Mouse (Mus musculus): ENCODE measurements around the gene Fopnl. TPM values are rescaled to one million over a fixed set of nuclear protein-coding genes. Genes with fewer than 3 reads are reported as not detected.

The Fopnl gene
- polyA plus RNA-seq, 1 experiment from 2014 or later: 200 TPM

- peak overlapping the region; percentile 15; the same call in 1 of the 2 replicates for H3K4me3 ChIP-seq (ENCODE audit: low read depth, low read length)
- 14% methylated on average over 31 of the region's 31 CpGs for WGBS
- H3K4me1 ChIP-seq (ENCODE audit: control insufficient read depth, insufficient read depth, low read length): no peaks in the 10 kb centered on the region; the same call in 1 of the 2 replicates
- ATAC-seq (replicated peaks; ENCODE audit: insufficient number of reproducible peaks, low FRiP score, low TSS enrichment, low read depth) (0 out of 2 replicates have a peak, but pooled peaks have one; percentile 45), DNase-seq (ENCODE audit: low spot score) (peak; percentile 5)
- H3K27me3 ChIP-seq (ENCODE audit: control insufficient read depth, insufficient read depth, low read length): peaks cover 7% of the 10 kb centered on the region; the same call in 1 of the 2 replicates
- no peaks in the 10 kb centered on the region for H3K9me3 ChIP-seq (replicated peaks; ENCODE audit: control insufficient read depth, low read length)
- H3K9ac ChIP-seq (replicated peaks; ENCODE audit: low read length): 0 out of 2 replicates have a peak overlapping the region, but pooled peaks have one; percentile 6
- peak overlapping the region; percentile 39 for H3K4me2 ChIP-seq (ENCODE audit: low read depth, low read length)
- no peak overlapping the region for H3K27ac ChIP-seq (replicated peaks; ENCODE audit: low read depth, low read length)
- H3K36me3 ChIP-seq (replicated peaks; ENCODE audit: control insufficient read depth, insufficient read depth, low read depth, low read length): no peaks in the 10 kb centered on the region
Measured at GRCm38 (mm10) chr16:14292205-14293199, 24.7 kb downstream of the Fopnl start.

GRCm38 (mm10) chr16:14291223-14291622, 26.0 kb downstream of the Fopnl start, which contains the start of gene Myh11:
Gene Myh11 (minus strand): TSS chr16:14291372.
- Histone ChIP-seq H3K36me3 (replicated peaks; ENCODE audit: control insufficient read depth, insufficient read depth, low read depth, low read length) (no peaks in the 10 kb centered on the region), H3K27ac (replicated peaks; ENCODE audit: low read depth, low read length) (no peak within 1 kb of the TSS), H3K27me3 (ENCODE audit: control insufficient read depth, insufficient read depth, low read length) (peaks cover 7% of the 10 kb centered on the region; the same call in 1 of the 2 replicates), H3K4me1 (ENCODE audit: control insufficient read depth, insufficient read depth, low read length) (no peaks in the 10 kb centered on the region; the same call in 1 of the 2 replicates), H3K4me2 (ENCODE audit: low read depth, low read length) (peak within 1 kb of the TSS; percentile 39), H3K4me3 (ENCODE audit: low read depth, low read length) (peak within 1 kb of the TSS; percentile 15; the same call in 1 of the 2 replicates), H3K9me3 (replicated peaks; ENCODE audit: control insufficient read depth, low read length) (no peaks in the 10 kb centered on the region), H3K9ac (replicated peaks; ENCODE audit: low read length) (0 out of 2 replicates have a peak within 1 kb of the TSS, but pooled peaks have one; percentile 6)
- 7% methylated on average over 15 of the region's 16 CpGs for WGBS
- ATAC-seq (replicated peaks; ENCODE audit: insufficient number of reproducible peaks, low FRiP score, low TSS enrichment, low read depth) (no peak; the same call in 1 of the 2 replicates), DNase-seq (ENCODE audit: low spot score) (peak; percentile 67)

GRCm38 (mm10) chr16:14272374-14272965, 44.7 kb downstream of the Fopnl start:
- no peak for ATAC-seq (replicated peaks; ENCODE audit: insufficient number of reproducible peaks, low FRiP score, low TSS enrichment, low read depth)
- Histone ChIP-seq H3K9me3 (replicated peaks; ENCODE audit: control insufficient read depth, low read length) (no peaks in the 10 kb centered on the region), H3K4me1 (ENCODE audit: control insufficient read depth, insufficient read depth, low read length) (no peaks in the 10 kb centered on the region), H3K27me3 (ENCODE audit: control insufficient read depth, insufficient read depth, low read length) (no peaks in the 10 kb centered on the region), H3K4me3 (ENCODE audit: low read depth, low read length) (no peak overlapping the region), H3K27ac (replicated peaks; ENCODE audit: low read depth, low read length) (no peak overlapping the region), H3K4me2 (ENCODE audit: low read depth, low read length) (no peak overlapping the region), H3K9ac (replicated peaks; ENCODE audit: low read length) (no peak overlapping the region), H3K36me3 (replicated peaks; ENCODE audit: control insufficient read depth, insufficient read depth, low read depth, low read length) (no peaks in the 10 kb centered on the region)
- WGBS: 68% methylated on average over 4 of the region's 4 CpGs
- no peak for DNase-seq (ENCODE audit: low spot score)

GRCm38 (mm10) chr16:14265203-14265920, 51.8 kb downstream of the Fopnl start:
- no peak for DNase-seq (ENCODE audit: low spot score)
- WGBS: 45% methylated on average over 4 of the region's 4 CpGs
- no peak for ATAC-seq (replicated peaks; ENCODE audit: insufficient number of reproducible peaks, low FRiP score, low TSS enrichment, low read depth)
- no peak overlapping the region for H3K27ac ChIP-seq (replicated peaks; ENCODE audit: low read depth, low read length)
- H3K4me1 ChIP-seq (ENCODE audit: control insufficient read depth, insufficient read depth, low read length): no peaks in the 10 kb centered on the region
- H3K4me2 ChIP-seq (ENCODE audit: low read depth, low read length): no peak overlapping the region
- no peak overlapping the region for H3K9ac ChIP-seq (replicated peaks; ENCODE audit: low read length)
- H3K36me3 ChIP-seq (replicated peaks; ENCODE audit: control insufficient read depth, insufficient read depth, low read depth, low read length): no peaks in the 10 kb centered on the region
- H3K4me3 ChIP-seq (ENCODE audit: low read depth, low read length): no peak overlapping the region
- no peaks in the 10 kb centered on the region for H3K27me3 ChIP-seq (ENCODE audit: control insufficient read depth, insufficient read depth, low read length)
- no peaks in the 10 kb centered on the region for H3K9me3 ChIP-seq (replicated peaks; ENCODE audit: control insufficient read depth, low read length)

- H3K4me2 ChIP-seq (ENCODE audit: low read depth, low read length): no peak overlapping the region
- 77% methylated on average over 2 of the region's 2 CpGs for WGBS
- no peaks in the 10 kb centered on the region for H3K36me3 ChIP-seq (replicated peaks; ENCODE audit: control insufficient read depth, insufficient read depth, low read depth, low read length)
- no peak overlapping the region for H3K4me3 ChIP-seq (ENCODE audit: low read depth, low read length)
- no peak overlapping the region for H3K27ac ChIP-seq (replicated peaks; ENCODE audit: low read depth, low read length)
- no peaks in the 10 kb centered on the region for H3K27me3 ChIP-seq (ENCODE audit: control insufficient read depth, insufficient read depth, low read length)
- no peaks in the 10 kb centered on the region for H3K4me1 ChIP-seq (ENCODE audit: control insufficient read depth, insufficient read depth, low read length)
- ATAC-seq (replicated peaks; ENCODE audit: insufficient number of reproducible peaks, low FRiP score, low TSS enrichment, low read depth) (no peak), DNase-seq (ENCODE audit: low spot score) (no peak)
- H3K9me3 ChIP-seq (replicated peaks; ENCODE audit: control insufficient read depth, low read length): no peaks in the 10 kb centered on the region
- no peak overlapping the region for H3K9ac ChIP-seq (replicated peaks; ENCODE audit: low read length)
Measured at GRCm38 (mm10) chr16:14264504-14264903, 52.7 kb downstream of the Fopnl start.

GRCm38 (mm10) chr16:14263241-14263640, 54.0 kb downstream of the Fopnl start:
- no peak for DNase-seq (ENCODE audit: low spot score)
- 90% methylated on average over 6 of the region's 6 CpGs for WGBS

GRCm38 (mm10) chr16:14262410-14262809, 54.8 kb downstream of the Fopnl start:
- WGBS: 83% methylated on average over 1 of the region's 1 CpGs
- H3K36me3 ChIP-seq (replicated peaks; ENCODE audit: control insufficient read depth, insufficient read depth, low read depth, low read length): no peaks in the 10 kb centered on the region
- ATAC-seq (replicated peaks; ENCODE audit: insufficient number of reproducible peaks, low FRiP score, low TSS enrichment, low read depth): no peak

More at GRCm38 (mm10) chr16:14263241-14263640, 54.0 kb downstream of the Fopnl start:
- no peak overlapping the region for H3K4me3 ChIP-seq (ENCODE audit: low read depth, low read length)
- H3K36me3 ChIP-seq (replicated peaks; ENCODE audit: control insufficient read depth, insufficient read depth, low read depth, low read length): no peaks in the 10 kb centered on the region
- H3K9ac ChIP-seq (replicated peaks; ENCODE audit: low read length): no peak overlapping the region
- H3K4me2 ChIP-seq (ENCODE audit: low read depth, low read length): no peak overlapping the region
- ATAC-seq (replicated peaks; ENCODE audit: insufficient number of reproducible peaks, low FRiP score, low TSS enrichment, low read depth): no peak
- no peaks in the 10 kb centered on the region for H3K9me3 ChIP-seq (replicated peaks; ENCODE audit: control insufficient read depth, low read length)
- no peaks in the 10 kb centered on the region for H3K27me3 ChIP-seq (ENCODE audit: control insufficient read depth, insufficient read depth, low read length)
- no peaks in the 10 kb centered on the region for H3K4me1 ChIP-seq (ENCODE audit: control insufficient read depth, insufficient read depth, low read length)
- no peak overlapping the region for H3K27ac ChIP-seq (replicated peaks; ENCODE audit: low read depth, low read length)

More at GRCm38 (mm10) chr16:14262410-14262809, 54.8 kb downstream of the Fopnl start:
- no peak for DNase-seq (ENCODE audit: low spot score)
- H3K27ac ChIP-seq (replicated peaks; ENCODE audit: low read depth, low read length): no peak overlapping the region
- no peaks in the 10 kb centered on the region for H3K4me1 ChIP-seq (ENCODE audit: control insufficient read depth, insufficient read depth, low read length)
- no peak overlapping the region for H3K4me3 ChIP-seq (ENCODE audit: low read depth, low read length)
- no peak overlapping the region for H3K4me2 ChIP-seq (ENCODE audit: low read depth, low read length)
- no peaks in the 10 kb centered on the region for H3K27me3 ChIP-seq (ENCODE audit: control insufficient read depth, insufficient read depth, low read length)
- no peak overlapping the region for H3K9ac ChIP-seq (replicated peaks; ENCODE audit: low read length)
- H3K9me3 ChIP-seq (replicated peaks; ENCODE audit: control insufficient read depth, low read length): no peaks in the 10 kb centered on the region
